Mouse (Mus musculus) left cerebral cortex, adult 2 months (tissue): ENCODE data around the gene Nwd1. TPM values are rescaled to one million over a fixed set of nuclear protein-coding genes. Genes with fewer than 3 reads are reported as not detected.
A peak's percentile ranks its signal among the peaks of the same experiment; 100 is the strongest.

Experiments
- DNase-seq, 2 experiments: peaks; one replicate each; pipeline ENCODE4 v3.0.0; 2021 to 2022; ENCODE audit warnings: low spot score in 2 of 2, mixed read lengths in 1 of 2; ENCODE audit errors: extremely low spot score in 1 of 2
- H3K27ac ChIP-seq: fragments of 200-600 bp; 2 replicates; pipeline ENCODE4 v1.8.1; 2022
- H3K4me3 ChIP-seq: fragments of 200-600 bp; 2 replicates; pipeline ENCODE4 v1.8.1; 2022
- CTCF ChIP-seq: fragments of 200-600 bp; IDR thresholded peaks from 2 replicates; pipeline ENCODE4 v1.8.1; 2022; ENCODE audit warnings: antibody characterized with exemption, mild to moderate bottlenecking, moderate library complexity
- intact Hi-C: fragments of 180-260 bp; cut with DNase I; formaldehyde crosslinking; loops from one replicate; pipeline ENCODE4 v1.15.1; 2025
- microRNA-seq, 2 experiments: library from miRNA; unstranded; fragments of <30 nt; microRNA quantifications; one replicate each; pipeline ENCODE4 v1.2.0; 2021
- total RNA-seq, 2 experiments: library from RNA; stranded (reverse); gene quantifications; 2 replicates each; pipeline ENCODE4 v1.2.3; 2021

Nwd1 gene
- total RNA-seq, 2 experiments from 2014 or later = 46.1 to 46.9 TPM

GRCm38 (mm10) chr8:72753781-72754180 lies 107.3 kb downstream of the Nwd1 start:
- DNase-seq = peak in 1 of 2 experiments; percentile 5
- H3K4me3 ChIP-seq = no peak overlapping the region
- no peak overlapping the region for H3K27ac ChIP-seq
- intact Hi-C loops = no loop called here
- TF ChIP-seq CTCF = no peak

GRCm38 (mm10) chr8:72756031-72756430 lies 109.5 kb downstream of the Nwd1 start:
- Histone ChIP-seq H3K27ac (no peak overlapping the region), H3K4me3 (no peak overlapping the region)
- intact Hi-C loops = no loop called here
- DNase-seq = peak in 1 of 2 experiments; percentile 6
- TF ChIP-seq CTCF = no peak

GRCm38 (mm10) chr8:72756771-72757390 lies 110.4 kb downstream of the Nwd1 start:
- peak in 1 of 2 experiments; percentile 10 for DNase-seq
- Histone ChIP-seq H3K4me3 (no peak overlapping the region), H3K27ac (no peak overlapping the region)
- no peak for TF ChIP-seq CTCF
- intact Hi-C loops = no loop called here

- peak in 1 of 2 experiments; percentile 10 for DNase-seq
- TF ChIP-seq CTCF = no peak
- intact Hi-C loops = no loop called here
- H3K27ac ChIP-seq = no peak overlapping the region
- H3K4me3 ChIP-seq = no peak overlapping the region
Measured at GRCm38 (mm10) chr8:72757426-72758195, 111.1 kb downstream of the Nwd1 start.

- intact Hi-C loops = no loop called here
- peak; percentile 28 for TF ChIP-seq CTCF
- Histone ChIP-seq H3K27ac (no peak overlapping the region), H3K4me3 (no peak overlapping the region)
- no peak for DNase-seq
Measured at GRCm38 (mm10) chr8:72758310-72758709, 111.8 kb downstream of the Nwd1 start.

GRCm38 (mm10) chr8:72760216-72760615 lies 113.7 kb downstream of the Nwd1 start:
- Histone ChIP-seq H3K4me3 (no peak overlapping the region), H3K27ac (no peak overlapping the region)
- intact Hi-C loops = no loop called here
- TF ChIP-seq CTCF = no peak
- DNase-seq = no peak

GRCm38 (mm10) chr8:72761322-72762051 lies 115.0 kb downstream of the Nwd1 start, which contains the start of gene F2rl3:
TSS of gene F2rl3 (plus strand) at chr8:72761880.
- no peak within 1 kb of the TSS for H3K4me3 ChIP-seq
- peak in 1 of 2 experiments; percentile 9 for DNase-seq
- intact Hi-C loops = no loop called here
- no peak for TF ChIP-seq CTCF
- H3K27ac ChIP-seq = no peak within 1 kb of the TSS

- DNase-seq = no peak
- no peak for TF ChIP-seq CTCF
- intact Hi-C loops = no loop called here
Measured at GRCm38 (mm10) chr8:72762306-72762705, 115.8 kb downstream of the Nwd1 start.

GRCm38 (mm10) chr8:72765696-72766095 lies 119.2 kb downstream of the Nwd1 start:
- Histone ChIP-seq H3K27ac (no peak overlapping the region), H3K4me3 (no peak overlapping the region)
- intact Hi-C loops = no loop called here
- no peak for TF ChIP-seq CTCF
- no peak for DNase-seq

More at GRCm38 (mm10) chr8:72762306-72762705, 115.8 kb downstream of the Nwd1 start:
- H3K27ac ChIP-seq = no peak overlapping the region
- no peak overlapping the region for H3K4me3 ChIP-seq

- H3K4me3 ChIP-seq = no peak overlapping the region
- H3K27ac ChIP-seq = no peak overlapping the region
- TF ChIP-seq CTCF = no peak
- DNase-seq = no peak
- intact Hi-C loops = no loop called here
Measured at GRCm38 (mm10) chr8:72766777-72767176, 120.3 kb downstream of the Nwd1 start.

Small RNA genes within 50 kb of the gene (microRNA-seq; reads per million reads assigned to microRNA genes)
- gene Gm26237 = 0 reads per million in 2 experiments

Other genes with a start within 250 kb of the Nwd1 start
- gene Eps15l1, start 225.3 kb upstream of the Nwd1 start, total RNA-seq = 10 to 100 TPM; 66.4 to 73.0 TPM
- gene Calr3, start 202.8 kb upstream of the Nwd1 start, total RNA-seq = 1 to 10 TPM in 1 of 2 experiments, under 1 TPM in 1; 0.97 to 1.5 TPM
- gene 1700030K09Rik, start 202.8 kb upstream of the Nwd1 start, total RNA-seq = 10 to 100 TPM; 14.8 to 15.6 TPM
- gene Cherp, start 171.5 kb upstream of the Nwd1 start, total RNA-seq = 10 to 100 TPM; 72.7 to 74.0 TPM
- 10 to 100 TPM; 55.5 to 56.7 TPM for gene Slc35e1, start 154.1 kb upstream of the Nwd1 start, total RNA-seq
- 10 to 100 TPM; 11.1 to 11.3 TPM for gene Med26, start 98.4 kb upstream of the Nwd1 start, total RNA-seq
- gene Smim7, start 75.6 kb upstream of the Nwd1 start, total RNA-seq = 100 to 1,000 TPM; 113 to 114 TPM
- gene Tmem38a, start 74.7 kb upstream of the Nwd1 start, total RNA-seq = 100 to 1,000 TPM; 103 to 108 TPM
- 100 to 1,000 TPM; 148 to 162 TPM for gene Sin3b, start 76.6 kb downstream of the Nwd1 start, total RNA-seq
- gene F2rl3, start 115.2 kb downstream of the Nwd1 start, total RNA-seq = not detected